Mouse (Mus musculus) lung, postnatal 25 days (tissue): ENCODE measurements around the gene Myo1c.

Experiments used
- DNase-seq: peaks from one replicate; pipeline ENCODE4 v3.0.0; 2022; ENCODE audit warnings: low spot score

The Myo1c gene

GRCm38 (mm10) chr11:75716661-75717325, 66.5 kb downstream of the Myo1c start:
- no peak for DNase-seq

DNA sequence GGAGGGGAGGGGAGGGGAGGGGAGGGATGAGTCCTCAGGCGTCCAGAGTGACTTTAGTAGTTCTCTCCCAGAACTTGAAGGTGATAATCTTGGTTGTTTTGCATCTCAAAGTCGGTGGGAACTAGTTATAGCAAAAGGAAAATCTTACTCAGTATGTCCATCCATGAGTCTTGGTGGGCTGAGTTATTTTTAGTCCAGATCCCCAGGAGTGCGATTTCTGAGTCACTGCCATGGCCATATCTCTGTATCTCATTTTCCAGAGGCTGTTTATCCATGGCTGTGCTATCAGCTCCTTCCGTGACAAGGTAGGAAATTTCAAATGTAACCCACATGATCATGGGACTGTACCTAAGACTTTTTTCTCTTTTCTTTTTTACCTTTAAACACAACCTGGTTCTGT, 72.0 kb downstream of the Myo1c start:
- no peak for DNase-seq
